Mouse (Mus musculus): Measurements from ENCODE around the gene Hk1.
A peak's percentile ranks its signal among the peaks of the same experiment; 100 is the strongest.

DNA sequence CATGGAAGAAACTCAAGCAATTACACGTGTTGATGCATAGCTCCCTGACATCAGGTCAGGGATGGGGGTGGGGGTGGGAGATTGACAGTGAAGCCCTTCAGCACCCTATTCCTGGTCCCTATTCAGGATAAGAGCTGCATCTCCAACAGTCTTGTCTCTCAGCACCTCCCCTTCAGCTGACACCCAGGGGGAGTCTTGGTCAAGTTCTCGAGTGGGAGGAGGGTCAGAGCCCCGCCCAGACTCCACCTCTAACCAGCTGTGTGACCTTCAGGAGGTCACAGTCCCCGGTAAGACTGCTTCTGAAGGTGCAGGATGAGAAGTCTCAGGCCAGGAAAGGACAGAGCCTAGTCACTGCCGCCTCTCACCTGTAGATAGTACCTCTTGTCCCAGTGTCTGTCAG, 41.1 kb downstream of the Hk1 start:
- TF ChIP-seq USF1 (IDR thresholded peaks at IDR 0.05; ENCODE audit: low read depth) (no peak), MYOD1 (IDR thresholded peaks at IDR 0.05; ENCODE audit: control insufficient read depth in 1 of 3, insufficient read length in 2 of 3, low read depth in 2 of 3) (peak in 1 of 3 experiments; percentile 26), POLR2A (IDR thresholded peaks at IDR 0.05; ENCODE audit: insufficient read length, low read depth) (peak; percentile 2), E2F4 (IDR thresholded peaks at IDR 0.05; ENCODE audit: insufficient read depth) (no peak), MYOG (IDR thresholded peaks at IDR 0.05; ENCODE audit: control insufficient read depth in 1 of 3, insufficient read depth in 1 of 3, insufficient read length in 2 of 3, low read depth in 2 of 3) (no peak), MAX (IDR thresholded peaks at IDR 0.05; ENCODE audit: low read depth) (no peak), REST (IDR thresholded peaks at IDR 0.05; ENCODE audit: insufficient read depth, insufficient read length) (no peak)

Data from myocyte (in vitro differentiated cells).